Mouse (Mus musculus): ENCODE measurements around the gene Arl8b. TPM values are rescaled to one million over a fixed set of nuclear protein-coding genes. Genes with fewer than 3 reads are reported as not detected.

Gene Arl8b
- polyA plus RNA-seq, 1 experiment: 43.5 TPM

DNA sequence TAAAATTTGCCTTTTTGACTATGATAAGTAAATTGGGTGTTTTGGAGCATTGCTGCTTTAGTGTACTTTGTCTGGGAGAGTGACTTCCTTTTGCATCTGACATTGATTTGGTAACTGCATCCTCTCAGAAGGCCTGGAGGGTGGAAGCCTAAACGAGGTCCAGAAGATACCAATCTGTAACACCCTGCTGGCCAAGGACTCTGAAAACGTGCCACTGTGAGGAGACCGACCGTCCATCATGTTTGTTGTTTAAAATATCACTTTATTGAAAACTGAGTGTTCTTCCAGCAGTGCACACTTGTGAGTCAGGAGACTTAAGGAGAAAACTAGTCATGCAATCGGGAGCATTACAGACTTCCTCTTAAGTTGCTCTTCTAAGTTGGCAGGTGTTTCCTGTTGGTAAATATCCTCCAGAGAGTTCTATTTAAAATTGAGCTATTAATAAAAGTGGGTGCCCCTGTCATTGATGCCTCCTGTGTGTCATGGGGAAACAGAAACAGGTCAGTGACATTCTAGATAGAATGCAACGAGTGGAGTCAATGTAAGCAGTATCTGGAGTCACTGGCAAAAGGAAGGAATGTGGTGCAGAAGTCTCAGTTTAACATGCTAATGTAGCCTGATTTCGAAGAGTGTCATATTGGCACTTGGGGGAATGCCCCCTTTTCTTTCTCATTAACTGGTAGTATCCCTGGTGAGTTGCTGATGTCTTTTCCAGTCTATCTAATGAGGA lies 42.1 kb downstream of the Arl8b start:
- no peak for DNase-seq (ENCODE audit: low read depth)
- no peak for TF ChIP-seq POLR2A (IDR thresholded peaks at IDR 0.05; ENCODE audit: borderline replicate concordance, extremely low read depth, insufficient read depth, insufficient read length, poor library complexity, severe bottlenecking)
- no peak for TF ChIP-seq CTCF (IDR thresholded peaks at IDR 0.05; ENCODE audit: borderline replicate concordance, extremely low read depth, insufficient read depth, insufficient read length)

DNA sequence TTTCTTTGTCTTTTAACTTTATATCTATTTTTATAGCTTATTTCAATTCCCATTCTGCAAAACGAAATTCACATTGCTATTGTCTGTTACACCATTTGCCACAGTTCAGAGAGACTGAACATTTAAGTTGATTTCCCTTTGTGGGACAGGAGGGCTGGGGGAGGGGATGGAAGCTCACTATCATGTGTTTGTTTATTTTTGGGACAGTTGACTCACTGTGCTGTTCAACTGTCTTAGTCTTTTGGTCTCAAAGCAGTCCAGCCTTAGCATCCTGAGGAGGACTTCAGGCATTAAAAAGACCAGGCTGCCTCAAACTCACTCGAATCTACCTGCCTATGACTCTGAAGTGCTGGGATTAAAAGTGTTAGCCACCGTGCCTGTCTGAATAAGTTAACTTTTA lies 43.2 kb downstream of the Arl8b start:
- no peak for TF ChIP-seq CTCF (IDR thresholded peaks at IDR 0.05; ENCODE audit: borderline replicate concordance, extremely low read depth, insufficient read depth, insufficient read length)
- TF ChIP-seq POLR2A (IDR thresholded peaks at IDR 0.05; ENCODE audit: borderline replicate concordance, extremely low read depth, insufficient read depth, insufficient read length, poor library complexity, severe bottlenecking): no peak
- no peak for DNase-seq (ENCODE audit: low read depth)

DNA sequence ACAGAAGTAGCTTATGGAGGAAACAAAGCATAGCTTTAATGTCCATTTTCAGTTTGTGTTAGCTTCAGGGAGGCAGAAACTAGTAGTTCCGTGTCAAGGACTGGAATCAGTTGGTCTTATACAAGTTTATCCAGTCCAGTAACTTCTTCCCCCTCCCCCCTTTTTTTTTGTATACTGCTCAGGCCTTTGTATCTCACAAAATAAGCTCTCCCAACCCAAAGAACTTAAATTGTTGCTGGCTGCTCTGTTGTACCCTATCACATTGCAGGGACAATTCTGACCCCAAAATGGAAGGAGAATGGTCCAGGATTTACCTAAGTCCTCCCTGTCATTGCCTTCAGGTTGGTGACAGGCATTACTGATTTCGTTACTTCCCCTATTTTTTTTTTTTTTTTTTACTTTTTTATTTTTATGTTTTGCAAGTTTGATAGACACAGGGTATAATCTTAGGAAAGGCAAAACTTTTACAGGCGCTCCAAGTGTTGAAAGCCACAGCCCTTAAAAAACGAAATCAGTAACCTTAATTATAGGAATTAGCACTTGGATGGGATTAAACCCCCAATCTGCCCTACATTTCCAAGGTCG lies 44.5 kb downstream of the Arl8b start:
- DNase-seq (ENCODE audit: low read depth): no peak
- TF ChIP-seq POLR2A (IDR thresholded peaks at IDR 0.05; ENCODE audit: borderline replicate concordance, extremely low read depth, insufficient read depth, insufficient read length, poor library complexity, severe bottlenecking): no peak
- TF ChIP-seq CTCF (IDR thresholded peaks at IDR 0.05; ENCODE audit: borderline replicate concordance, extremely low read depth, insufficient read depth, insufficient read length): no peak

DNA sequence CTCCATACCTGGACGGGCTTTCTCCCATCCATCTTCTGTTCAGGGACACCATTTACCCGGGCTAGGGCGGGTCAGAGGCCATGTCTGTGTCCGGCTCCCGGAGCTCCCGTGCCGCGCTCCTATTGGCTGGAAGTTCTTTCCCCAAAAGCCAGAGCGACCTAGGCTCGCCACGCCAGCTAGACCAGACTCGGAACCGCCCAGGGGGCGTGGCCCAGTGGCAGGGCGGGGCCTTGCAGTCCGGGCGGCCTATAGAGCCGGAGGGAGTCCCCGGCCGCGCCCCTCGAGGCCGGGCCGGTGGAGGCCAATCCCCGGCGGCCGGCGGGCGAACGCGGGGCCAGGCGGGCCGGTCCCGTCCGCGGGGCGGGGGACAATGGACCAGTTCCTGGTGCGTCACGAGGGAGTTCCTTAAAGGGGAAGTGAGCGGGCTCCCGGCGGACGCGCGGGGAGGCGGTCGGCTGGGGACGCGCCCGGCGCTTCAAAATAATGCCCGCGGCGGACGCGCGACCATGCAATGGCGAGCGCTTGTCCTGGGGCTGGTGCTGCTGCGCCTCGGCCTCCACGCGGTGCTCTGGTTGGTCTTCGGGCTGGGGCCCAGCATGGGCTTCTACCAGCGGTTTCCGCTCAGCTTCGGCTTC lies 45.5 kb downstream of the Arl8b start, which contains the start of gene Edem1:
Gene Edem1 (plus strand): TSS at position 408 of the 635 bp plus-strand sequence.
- peak; percentile 70; the same call in 1 of the 2 replicates for TF ChIP-seq POLR2A (IDR thresholded peaks at IDR 0.05; ENCODE audit: borderline replicate concordance, extremely low read depth, insufficient read depth, insufficient read length, poor library complexity, severe bottlenecking)
- no peak for TF ChIP-seq CTCF (IDR thresholded peaks at IDR 0.05; ENCODE audit: borderline replicate concordance, extremely low read depth, insufficient read depth, insufficient read length)
- peak; percentile 97 for DNase-seq (ENCODE audit: low read depth)

DNA sequence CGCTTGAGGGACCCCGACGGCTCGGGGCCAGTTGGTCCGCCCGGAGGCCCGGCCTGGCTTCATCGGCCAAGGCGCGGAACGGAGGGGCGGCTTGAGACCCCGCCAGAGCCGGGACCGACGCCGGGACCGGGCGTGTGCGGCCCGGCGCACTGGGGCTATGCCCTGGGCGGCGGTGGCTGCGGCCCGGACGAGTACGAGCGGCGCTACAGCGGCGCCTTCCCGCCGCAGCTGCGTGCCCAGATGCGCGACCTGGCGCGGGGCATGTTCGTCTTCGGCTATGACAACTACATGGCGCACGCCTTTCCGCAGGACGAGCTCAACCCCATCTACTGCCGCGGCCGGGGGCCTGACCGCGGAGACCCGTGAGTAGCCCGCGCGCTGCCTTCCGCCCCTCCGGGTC lies 46.0 kb downstream of the Arl8b start:
- DNase-seq (ENCODE audit: low read depth): no peak
- no peak for TF ChIP-seq POLR2A (IDR thresholded peaks at IDR 0.05; ENCODE audit: borderline replicate concordance, extremely low read depth, insufficient read depth, insufficient read length, poor library complexity, severe bottlenecking)
- no peak for TF ChIP-seq CTCF (IDR thresholded peaks at IDR 0.05; ENCODE audit: borderline replicate concordance, extremely low read depth, insufficient read depth, insufficient read length)

DNA sequence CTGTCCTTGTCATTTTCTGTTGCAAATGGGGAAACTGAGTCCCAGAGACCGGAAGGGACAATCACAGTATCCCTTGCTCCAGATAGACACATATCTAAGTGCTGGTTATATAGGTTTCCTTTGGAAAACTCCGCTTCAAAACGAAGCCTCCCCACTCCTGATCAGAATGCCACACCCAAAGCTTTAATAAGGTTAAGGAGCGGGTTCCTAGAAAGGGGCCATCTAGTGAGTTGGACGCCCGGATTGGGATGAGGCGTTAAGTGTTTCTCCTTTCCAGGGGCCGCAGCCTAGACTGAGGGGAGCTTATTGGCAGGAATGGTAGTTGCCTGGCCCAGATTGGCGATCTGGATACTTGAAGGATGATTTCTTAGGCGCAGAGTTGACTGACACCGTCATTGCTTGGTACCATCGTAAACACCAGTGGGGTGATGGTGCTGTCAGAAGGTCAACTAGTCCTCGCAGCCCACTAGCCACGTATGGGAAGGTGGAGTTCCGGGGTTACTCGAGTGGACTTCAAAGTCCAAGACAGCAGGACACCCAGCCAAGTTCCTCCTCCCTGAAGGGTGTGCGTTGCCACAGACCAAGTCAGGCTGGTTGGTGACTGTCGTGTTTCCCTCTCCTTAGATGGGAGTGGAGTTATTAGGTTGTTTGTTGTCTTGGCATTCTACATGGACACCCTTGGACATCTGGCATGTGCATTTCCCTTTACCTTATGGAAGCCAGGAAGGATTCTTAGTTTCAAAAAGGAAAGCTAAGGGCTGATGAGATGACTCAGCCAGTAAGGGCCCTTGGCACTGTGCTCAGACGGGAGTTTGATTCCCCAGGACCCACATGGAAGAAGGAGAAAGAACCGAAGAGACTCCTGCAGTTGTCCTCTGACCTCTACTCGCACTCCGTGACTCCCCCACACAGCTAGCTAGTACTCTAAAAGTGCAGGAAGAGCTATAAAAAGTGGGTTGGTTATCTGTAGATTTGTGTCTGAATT lies 46.8 kb downstream of the Arl8b start:
- TF ChIP-seq CTCF (IDR thresholded peaks at IDR 0.05; ENCODE audit: borderline replicate concordance, extremely low read depth, insufficient read depth, insufficient read length) (no peak), POLR2A (IDR thresholded peaks at IDR 0.05; ENCODE audit: borderline replicate concordance, extremely low read depth, insufficient read depth, insufficient read length, poor library complexity, severe bottlenecking) (no peak)
- peak; percentile 28 for DNase-seq (ENCODE audit: low read depth)

DNA sequence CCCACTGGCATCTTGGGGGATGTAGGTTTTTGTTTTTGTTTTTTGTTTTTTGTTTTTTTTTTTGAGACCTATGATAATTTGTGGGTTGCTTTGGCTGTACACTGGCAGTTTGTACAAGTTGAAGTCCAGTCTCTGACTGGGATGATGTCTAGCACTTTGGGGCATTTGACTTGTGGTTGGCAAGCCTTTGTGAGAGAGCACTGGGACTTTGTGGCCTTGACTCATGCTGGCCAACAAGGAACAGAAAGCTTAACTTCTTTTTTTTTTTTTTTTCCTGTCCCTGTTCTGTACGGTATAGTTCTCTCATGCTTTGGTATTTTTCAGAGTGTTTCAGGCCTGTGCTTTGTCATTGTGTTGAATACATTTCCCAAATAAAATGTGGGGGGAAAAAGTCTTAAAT lies 49.3 kb downstream of the Arl8b start:
- TF ChIP-seq CTCF (IDR thresholded peaks at IDR 0.05; ENCODE audit: borderline replicate concordance, extremely low read depth, insufficient read depth, insufficient read length) (no peak), POLR2A (IDR thresholded peaks at IDR 0.05; ENCODE audit: borderline replicate concordance, extremely low read depth, insufficient read depth, insufficient read length, poor library complexity, severe bottlenecking) (no peak)
- DNase-seq (ENCODE audit: low read depth): no peak

DNA sequence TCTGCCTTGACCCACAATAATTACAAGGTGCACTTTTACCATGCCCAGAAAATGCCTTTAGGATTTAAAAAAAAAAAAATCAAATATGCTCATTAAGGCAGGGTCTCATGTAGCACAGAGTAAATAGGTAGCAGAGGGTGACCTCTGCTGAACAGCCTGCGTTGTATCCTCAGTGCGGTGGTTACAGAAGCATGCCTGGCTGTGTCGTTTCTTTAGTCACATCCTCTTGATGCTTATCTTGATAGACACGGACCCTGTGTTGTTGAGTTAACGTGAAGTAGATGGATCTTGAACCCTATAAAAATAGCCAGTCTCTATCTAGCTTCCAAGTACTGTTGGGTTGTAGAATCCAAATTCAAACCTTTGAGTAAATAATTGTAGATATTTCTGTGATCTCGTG lies 50.1 kb downstream of the Arl8b start:
- TF ChIP-seq CTCF (IDR thresholded peaks at IDR 0.05; ENCODE audit: borderline replicate concordance, extremely low read depth, insufficient read depth, insufficient read length) (no peak), POLR2A (IDR thresholded peaks at IDR 0.05; ENCODE audit: borderline replicate concordance, extremely low read depth, insufficient read depth, insufficient read length, poor library complexity, severe bottlenecking) (no peak)
- DNase-seq (ENCODE audit: low read depth): no peak

DNA sequence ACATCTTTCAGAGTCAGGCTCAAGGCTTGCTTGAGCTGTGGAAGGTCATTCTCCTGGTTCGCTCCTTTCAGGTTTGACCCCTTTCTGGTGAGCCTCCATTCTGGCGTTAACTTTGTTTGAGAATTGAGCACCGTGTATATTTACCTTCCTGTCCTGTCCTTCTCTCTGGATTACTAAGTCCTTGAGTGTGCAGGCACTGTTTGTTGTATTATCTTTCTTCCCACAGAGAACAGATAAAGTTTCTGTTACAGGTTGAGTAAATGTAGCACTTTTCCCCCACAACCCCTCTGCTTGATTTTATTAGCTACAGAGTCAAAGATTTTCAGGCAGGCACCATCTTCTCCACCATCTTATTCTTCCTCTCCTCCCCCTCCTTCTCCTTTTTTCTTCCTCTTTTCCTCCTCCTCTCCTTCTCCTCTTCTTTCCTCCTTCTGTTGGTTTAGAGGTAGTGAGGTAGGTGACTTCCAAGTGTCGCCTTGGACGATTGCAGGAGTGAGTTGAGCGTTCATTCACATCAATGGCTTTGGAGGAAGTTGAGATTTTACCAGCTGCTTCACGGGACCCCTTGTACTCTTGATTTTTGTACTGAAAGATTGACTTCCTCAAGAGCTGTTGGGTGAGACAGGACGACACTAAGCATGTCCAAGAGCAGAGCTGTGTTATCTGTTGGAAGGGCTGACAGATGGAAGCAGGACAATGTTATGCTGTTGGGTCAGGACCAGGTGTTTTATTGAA lies 51.2 kb downstream of the Arl8b start:
- no peak for DNase-seq (ENCODE audit: low read depth)
- no peak for TF ChIP-seq CTCF (IDR thresholded peaks at IDR 0.05; ENCODE audit: borderline replicate concordance, extremely low read depth, insufficient read depth, insufficient read length)
- TF ChIP-seq POLR2A (IDR thresholded peaks at IDR 0.05; ENCODE audit: borderline replicate concordance, extremely low read depth, insufficient read depth, insufficient read length, poor library complexity, severe bottlenecking): no peak

Measured in brain, embryonic 14.5 days (tissue).